Mouse (Mus musculus): Measurements from ENCODE around the gene Rcc2. TPM values are rescaled to one million over a fixed set of nuclear protein-coding genes. Genes with fewer than 3 reads are reported as not detected.

Gene Rcc2
- total RNA-seq, 2 experiments from 2014 or later, result 43.3 to 44.1 TPM

- DNase-seq (ENCODE audit: low spot score in 2 of 2), result peak in 1 of 2 experiments; percentile 43
Measured at GRCm38 (mm10) chr4:140744654-140745053, 44.3 kb downstream of the Rcc2 start.

DNA sequence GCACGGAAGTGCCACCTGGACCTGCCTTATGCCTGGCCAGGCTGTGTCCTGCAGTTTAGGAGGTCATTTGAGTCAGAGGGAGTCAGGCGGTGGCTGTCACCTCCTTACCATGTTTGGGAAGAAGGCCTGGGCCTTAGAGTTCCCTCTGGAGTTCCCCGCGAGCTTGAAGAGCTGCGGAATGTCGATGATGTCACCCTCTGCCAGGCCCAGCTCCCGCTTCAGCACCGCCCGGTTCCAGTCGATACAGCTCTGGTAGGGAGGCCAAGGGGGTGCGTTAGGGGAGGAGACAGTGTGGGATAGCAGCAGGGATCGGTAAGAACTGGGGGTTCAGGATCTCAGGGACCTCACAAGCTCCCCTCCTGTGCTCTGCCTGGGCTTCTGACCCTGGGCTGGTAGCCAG lies 47.6 kb downstream of the Rcc2 start:
- DNase-seq (ENCODE audit: low spot score in 2 of 2), result no peak

DNA sequence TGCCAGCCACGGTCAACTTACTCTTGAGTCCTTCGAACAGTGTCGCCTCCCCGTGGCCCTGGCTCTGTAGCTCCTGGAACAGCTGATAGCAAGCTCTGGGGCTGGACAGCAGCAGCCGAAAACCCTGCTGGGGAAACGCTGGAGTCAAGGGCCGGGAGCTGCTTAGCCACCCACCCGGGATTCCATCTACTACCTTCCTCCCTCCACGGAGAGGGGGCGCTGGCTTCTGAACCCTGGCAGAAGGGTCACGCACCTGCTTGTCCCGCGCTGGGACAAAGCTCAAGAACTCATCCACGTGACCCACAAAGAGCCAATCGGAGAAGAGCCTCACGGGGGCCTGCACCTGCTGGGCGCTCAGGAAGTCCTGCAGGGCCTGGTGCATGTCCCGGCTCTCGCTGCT lies 50.0 kb downstream of the Rcc2 start:
- peak in 1 of 2 experiments; percentile 25 for DNase-seq (ENCODE audit: low spot score in 2 of 2)

- DNase-seq (ENCODE audit: low spot score in 2 of 2), result no peak
Measured at GRCm38 (mm10) chr4:140753366-140753765, 53.0 kb downstream of the Rcc2 start.

GRCm38 (mm10) chr4:140755811-140756210 lies 55.5 kb downstream of the Rcc2 start:
- DNase-seq (ENCODE audit: low spot score in 2 of 2), result no peak

DNA sequence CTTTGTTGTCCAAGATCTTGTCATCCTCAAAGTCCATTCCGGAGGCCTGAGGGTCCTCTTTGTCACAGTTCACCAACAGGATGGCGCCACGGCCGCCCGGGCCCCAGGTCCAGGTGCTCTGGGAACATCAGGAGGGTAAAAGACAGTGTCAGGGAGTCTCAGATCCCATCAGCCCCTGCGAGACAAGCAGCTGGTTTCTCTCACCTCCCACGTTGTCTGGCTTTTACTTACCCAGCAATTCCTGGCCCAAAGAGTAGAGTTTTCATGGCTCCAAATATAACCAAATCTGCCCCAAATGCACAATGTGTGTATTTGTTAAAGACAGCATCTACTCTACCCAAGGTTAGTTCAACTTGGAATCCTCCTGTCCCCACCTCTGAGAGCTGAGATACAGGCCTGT lies 61.3 kb downstream of the Rcc2 start:
- no peak for DNase-seq (ENCODE audit: low spot score in 2 of 2)

DNA sequence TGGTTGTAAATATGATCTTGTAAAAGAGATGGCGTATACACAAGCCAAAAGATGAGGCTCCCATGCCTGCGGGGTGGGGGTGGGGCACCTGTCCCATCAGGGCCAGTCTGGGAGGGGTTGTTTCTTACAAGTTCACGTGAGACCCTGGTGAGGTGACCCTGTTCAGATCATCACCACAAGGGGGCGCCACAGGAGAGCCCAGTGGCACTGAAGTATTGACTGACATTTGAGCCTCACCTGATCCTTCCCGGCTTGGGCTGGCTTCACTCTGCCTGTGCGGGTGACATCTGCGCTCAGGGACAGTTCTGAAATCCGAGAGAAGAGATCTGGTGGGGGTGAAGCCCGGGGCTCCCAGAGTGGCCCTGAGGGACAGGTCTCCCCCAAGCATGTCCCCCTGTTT lies 62.8 kb downstream of the Rcc2 start:
- DNase-seq (ENCODE audit: low spot score in 2 of 2), result peak; percentile 44 to 51

DNA sequence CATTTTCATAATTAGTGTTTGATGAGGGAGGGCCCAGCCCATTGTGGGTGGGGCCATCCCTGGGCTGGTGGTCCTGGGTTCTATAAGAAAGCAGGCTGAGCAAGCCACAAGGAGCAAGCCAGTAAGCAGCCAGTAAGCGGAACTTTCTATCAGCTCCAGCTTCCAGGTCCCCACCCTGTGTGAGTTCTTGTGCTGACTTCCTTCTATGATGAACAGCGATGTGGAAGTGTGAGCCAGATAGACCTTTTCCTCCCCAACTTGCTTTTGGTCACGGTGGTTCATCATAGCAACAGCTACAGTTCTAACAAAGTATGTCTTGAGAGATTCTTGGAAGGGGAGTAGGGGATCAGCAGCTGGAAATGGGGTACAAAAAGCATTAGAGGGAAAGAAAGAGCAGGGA lies 65.6 kb downstream of the Rcc2 start:
- no peak for DNase-seq (ENCODE audit: low spot score in 2 of 2)

- DNase-seq (ENCODE audit: low spot score in 2 of 2), result no peak
Measured at GRCm38 (mm10) chr4:140768973-140769372, 68.6 kb downstream of the Rcc2 start.

GRCm38 (mm10) chr4:140770433-140770832 lies 70.1 kb downstream of the Rcc2 start:
- DNase-seq (ENCODE audit: low spot score in 2 of 2), result peak in 1 of 2 experiments; percentile 62

DNA sequence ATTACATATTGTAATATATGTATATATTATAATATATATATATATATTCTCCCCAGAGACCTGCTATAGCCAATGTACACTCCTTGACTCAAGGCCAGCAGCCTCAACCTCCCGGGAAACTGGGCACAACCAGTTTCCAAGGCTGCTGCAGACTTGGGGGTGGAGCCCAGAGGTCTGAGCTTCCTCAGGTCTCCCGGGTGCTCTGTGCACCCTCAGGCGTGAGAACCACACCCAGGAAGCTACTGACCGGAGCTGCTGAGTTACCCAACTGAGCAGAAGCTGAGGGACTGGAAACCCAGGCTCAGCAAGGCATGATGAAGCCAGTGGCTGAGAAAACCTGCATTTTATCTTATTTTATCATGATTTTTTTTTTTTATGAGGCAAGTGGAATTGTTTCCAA lies 70.8 kb downstream of the Rcc2 start:
- no peak for DNase-seq (ENCODE audit: low spot score in 2 of 2)

Small RNAs within 50 kb of the gene (microRNA-seq; reads per million reads assigned to microRNA genes)
- gene Gm23045 (not detected), gene Gm25951 (not detected)

Other genes with a start within 250 kb of the Rcc2 start
- 10 to 100 TPM; 53.6 to 54.6 TPM for gene Arhgef10l, start 34.5 kb upstream of the Rcc2 start, total RNA-seq (2021)
- gene Padi6, start 42.1 kb downstream of the Rcc2 start, total RNA-seq (2021), result under 1 TPM in 1 of 2 experiments, not detected in 1; 0.10 TPM
- gene Padi4, start 73.7 kb downstream of the Rcc2 start, total RNA-seq (2021), result under 1 TPM; 0.29 to 0.52 TPM
- under 1 TPM; 0.15 to 0.18 TPM for gene Padi3, start 110.1 kb downstream of the Rcc2 start, total RNA-seq (2021)
- not detected for gene Padi1, start 145.2 kb downstream of the Rcc2 start, total RNA-seq (2021)
- gene Padi2, start 205.8 kb downstream of the Rcc2 start, total RNA-seq (2021), result 10 to 100 TPM; 73.9 to 78.5 TPM

Data from gastrocnemius, postnatal 4 days (tissue).